Mouse (Mus musculus): ENCODE measurements around the gene Slc48a1.
A peak's percentile ranks its signal among the peaks of the same experiment; 100 is the strongest.

Slc48a1 gene

GRCm38 (mm10) chr15:97826588-97827261, 48.4 kb downstream of the Slc48a1 start:
- no peak for DNase-seq (ENCODE audit: low spot score)

GRCm38 (mm10) chr15:97827401-97827800, 49.1 kb downstream of the Slc48a1 start:
- DNase-seq (ENCODE audit: low spot score): no peak

GRCm38 (mm10) chr15:97828221-97828842, 50.0 kb downstream of the Slc48a1 start:
- DNase-seq (ENCODE audit: low spot score): no peak

GRCm38 (mm10) chr15:97828901-97829338, 50.6 kb downstream of the Slc48a1 start:
- DNase-seq (ENCODE audit: low spot score): no peak

- no peak for DNase-seq (ENCODE audit: low spot score)
These were observed 51.1 kb downstream of the Slc48a1 start for GRCm38 (mm10) chr15:97829432-97829831.

- DNase-seq (ENCODE audit: low spot score): no peak
These were observed 52.0 kb downstream of the Slc48a1 start for GRCm38 (mm10) chr15:97830253-97830787.

GRCm38 (mm10) chr15:97830788-97831241, 52.5 kb downstream of the Slc48a1 start:
- no peak for DNase-seq (ENCODE audit: low spot score)

GRCm38 (mm10) chr15:97831242-97831986, 53.1 kb downstream of the Slc48a1 start:
- DNase-seq (ENCODE audit: low spot score): no peak

- peak; percentile 52 for DNase-seq (ENCODE audit: low spot score)
These were observed 53.8 kb downstream of the Slc48a1 start for GRCm38 (mm10) chr15:97831987-97832640.

- DNase-seq (ENCODE audit: low spot score): no peak
These were observed 54.6 kb downstream of the Slc48a1 start for GRCm38 (mm10) chr15:97832764-97833479.

- no peak for DNase-seq (ENCODE audit: low spot score)
These were observed 58.0 kb downstream of the Slc48a1 start for GRCm38 (mm10) chr15:97836153-97836893.

GRCm38 (mm10) chr15:97836894-97837247, 58.6 kb downstream of the Slc48a1 start:
- no peak for DNase-seq (ENCODE audit: low spot score)

- no peak for DNase-seq (ENCODE audit: low spot score)
These were observed 59.3 kb downstream of the Slc48a1 start for GRCm38 (mm10) chr15:97837491-97838061.

- peak; percentile 41 for DNase-seq (ENCODE audit: low spot score)
These were observed 60.1 kb downstream of the Slc48a1 start for GRCm38 (mm10) chr15:97838395-97838794.

- no peak for DNase-seq (ENCODE audit: low spot score)
These were observed 60.7 kb downstream of the Slc48a1 start for GRCm38 (mm10) chr15:97839012-97839411.

- DNase-seq (ENCODE audit: low spot score): peak; percentile 46
These were observed 61.2 kb downstream of the Slc48a1 start for GRCm38 (mm10) chr15:97839473-97839872.

- DNase-seq (ENCODE audit: low spot score): peak; percentile 74
These were observed 61.7 kb downstream of the Slc48a1 start for GRCm38 (mm10) chr15:97839991-97840455.

- DNase-seq (ENCODE audit: low spot score): no peak
These were observed 62.5 kb downstream of the Slc48a1 start for GRCm38 (mm10) chr15:97840781-97841180.

- no peak for DNase-seq (ENCODE audit: low spot score)
These were observed 63.1 kb downstream of the Slc48a1 start for GRCm38 (mm10) chr15:97841383-97841782.

- no peak for DNase-seq (ENCODE audit: low spot score)
These were observed 63.7 kb downstream of the Slc48a1 start for GRCm38 (mm10) chr15:97842058-97842457.

Measured in testis, postnatal 14 days (tissue).